Mouse (Mus musculus) brain, embryonic 18.5 days (tissue): ENCODE data around the gene Gm14401.
"Not testable (repeated sequence)": the region's sequence is repeated elsewhere in the genome, so short reads cannot be mapped to it uniquely, and the experiment has no call there.

Source experiments
- DNase-seq: peaks from one replicate; pipeline ENCODE4 v3.0.0-alpha.2; 2012; ENCODE audit warnings: low read depth, low spot score

The Gm14401 gene

DNA sequence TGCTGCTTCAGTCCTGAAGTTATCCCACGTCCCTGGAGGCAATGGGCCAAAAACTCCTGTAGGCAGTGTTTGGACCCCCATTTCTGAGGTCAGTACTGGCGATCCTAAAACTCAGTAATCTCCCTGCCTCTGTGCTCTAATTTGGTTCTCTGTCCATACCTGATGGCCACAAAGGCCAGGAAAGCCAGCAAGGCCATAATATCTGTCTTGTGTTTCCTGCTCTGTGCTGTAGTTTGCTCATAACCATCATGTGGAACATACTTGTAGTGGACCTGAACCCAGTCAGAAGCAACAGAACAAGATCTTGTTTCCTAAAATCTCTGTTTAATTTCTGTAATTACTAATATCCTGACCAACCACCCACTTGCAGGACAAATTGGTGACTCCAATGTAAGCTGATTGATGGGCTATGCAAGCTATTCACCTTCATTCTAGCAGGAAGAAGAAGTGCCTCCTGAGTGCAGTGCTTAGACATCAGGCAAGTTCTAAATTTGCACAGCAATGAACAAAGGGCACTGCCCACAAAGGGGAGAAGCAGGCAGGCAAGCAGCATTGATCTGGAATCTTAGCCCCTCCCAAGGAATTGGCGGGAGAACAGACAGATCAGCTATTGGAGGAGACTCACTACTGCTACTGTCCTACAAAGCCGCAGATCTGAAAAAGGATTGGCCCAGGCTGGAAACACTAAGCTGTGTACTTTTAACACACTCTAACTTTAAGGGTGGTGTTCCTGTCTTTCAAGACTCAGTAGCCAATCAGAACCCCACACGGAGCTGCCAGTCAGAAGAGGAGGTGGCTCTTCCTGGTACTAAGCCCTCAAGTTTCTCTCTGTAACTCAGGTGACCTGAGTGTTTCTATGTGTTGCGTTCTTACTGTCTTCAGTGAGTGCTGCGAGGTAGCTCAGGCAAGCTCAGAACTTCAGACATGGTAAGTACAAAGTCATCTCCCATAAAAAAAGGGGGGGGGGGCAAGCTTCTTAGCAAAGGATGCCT, at the start of gene Gm14401:
Gm14401 (plus strand) TSS at position 889 of the 992 bp plus-strand sequence.
- DNase-seq = not testable (repeated sequence)

DNA sequence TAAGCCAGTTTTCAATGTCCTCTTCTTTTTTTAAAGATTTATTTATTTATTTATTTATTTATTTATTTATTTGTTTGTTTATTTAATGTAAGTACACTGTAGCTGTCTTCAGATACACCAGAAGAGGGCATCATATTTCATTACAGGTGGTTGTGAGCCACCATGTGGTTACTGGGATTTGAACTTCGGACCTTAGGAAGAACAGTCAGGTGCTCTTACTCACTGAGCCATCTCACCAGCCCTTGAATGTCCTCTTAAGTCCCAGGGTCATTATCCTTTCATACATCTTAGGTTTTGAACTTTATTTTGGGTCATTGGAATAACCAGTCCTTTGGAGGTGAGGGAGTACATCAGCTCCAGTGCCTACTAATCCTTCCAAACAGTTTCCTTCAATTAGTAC, 1.3 kb upstream of the Gm14401 start:
- not testable (repeated sequence) for DNase-seq

DNA sequence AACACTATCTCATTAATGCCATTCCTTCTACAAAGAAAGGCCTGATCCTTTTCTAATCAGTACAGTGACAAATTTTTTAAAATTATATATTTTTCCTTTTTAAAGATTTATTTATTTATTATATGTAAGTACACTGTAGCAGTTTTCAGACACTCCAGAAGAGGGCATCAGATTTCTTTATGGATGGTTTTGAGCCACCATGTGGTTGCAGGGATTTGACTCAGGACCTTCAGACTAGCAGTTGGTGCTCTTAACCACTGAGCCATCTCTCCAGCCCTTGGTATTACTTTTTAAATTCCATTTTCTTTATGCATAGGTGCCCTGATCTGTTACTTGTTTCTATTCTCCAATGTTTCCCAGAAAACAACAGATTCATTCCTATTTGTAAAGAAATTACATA, 895 bp downstream of the Gm14401 start:
- DNase-seq = not testable (repeated sequence)

DNA sequence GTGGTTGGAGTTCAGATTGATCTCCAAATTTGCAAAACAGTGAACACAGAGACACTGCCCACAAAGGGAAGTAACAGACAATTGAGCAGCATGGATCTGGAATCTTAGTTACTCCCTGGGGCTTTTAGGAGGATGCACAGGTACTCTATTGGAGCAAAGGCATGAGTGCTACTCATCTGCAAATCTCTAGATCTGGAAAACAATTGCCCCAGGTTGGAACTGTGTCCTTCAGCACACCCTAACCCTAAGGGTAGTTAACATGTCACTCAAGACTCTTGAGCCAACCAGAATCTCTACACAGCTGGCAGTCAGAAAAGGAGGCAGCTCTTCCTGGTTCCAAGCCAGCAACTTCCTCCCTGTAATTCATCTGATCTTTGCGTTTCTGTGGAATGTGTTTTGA, 5.7 kb downstream of the Gm14401 start:
- DNase-seq = not testable (repeated sequence)

DNA sequence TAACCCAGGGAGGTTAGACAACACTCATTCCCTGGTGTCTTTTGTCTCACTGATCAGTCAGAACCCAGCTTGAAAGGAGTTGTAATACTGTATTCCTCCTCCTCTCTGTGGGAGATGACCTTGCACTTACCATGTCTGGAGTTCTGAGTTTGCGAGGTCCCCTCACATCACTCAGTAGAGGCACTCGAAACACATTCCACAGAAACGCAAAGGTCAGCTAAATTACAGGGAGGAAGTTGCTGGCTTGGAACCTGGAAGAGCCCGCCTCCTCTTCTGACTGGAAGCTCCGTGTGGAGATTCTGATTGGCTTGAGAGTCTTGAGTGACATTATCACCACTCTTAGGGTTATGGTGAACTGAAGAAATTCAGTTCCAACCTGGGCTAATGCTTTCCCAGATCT, 35.0 kb downstream of the Gm14401 start:
- DNase-seq = not testable (repeated sequence)

DNA sequence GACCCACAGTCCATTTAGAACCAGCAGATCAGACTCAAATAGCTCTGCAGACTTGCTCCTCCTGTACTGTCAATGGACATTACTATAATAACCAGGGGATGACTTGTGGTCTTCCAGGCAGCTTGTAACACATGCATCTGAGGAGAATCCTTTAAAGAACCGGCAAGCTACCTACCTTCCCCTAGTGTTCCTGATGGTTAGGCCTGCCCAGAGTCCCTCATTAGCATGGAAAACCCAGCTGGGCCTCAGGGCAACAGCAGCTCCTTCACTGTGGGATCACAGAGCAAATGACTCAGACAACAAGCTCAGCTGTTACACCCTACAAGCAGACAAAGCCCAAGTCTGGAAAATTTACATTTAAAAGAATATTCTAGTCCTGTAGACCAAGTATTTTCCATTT, 55.0 kb downstream of the Gm14401 start:
- not testable (repeated sequence) for DNase-seq
